Mouse (Mus musculus) intestine, postnatal 0 days (tissue): Measurements from ENCODE around the gene Abl1. TPM values are rescaled to one million over a fixed set of nuclear protein-coding genes. Genes with fewer than 3 reads are reported as not detected.

Source experiments
- ATAC-seq: fragments of 200-750 bp; cut with Nextera tagmentation; 2 replicates; pipeline ENCODE4 v1.8.0; 2017; ENCODE audit warnings: mild to moderate bottlenecking, moderate TSS enrichment, moderate library complexity
- H3K27ac ChIP-seq: fragments of 300-500 bp; sonication (generic); 2 replicates; pipeline ENCODE4 v1.5.1; 2014; ENCODE audit warnings: mild to moderate bottlenecking, low read depth, low read length, moderate library complexity
- H3K27me3 ChIP-seq: fragments of 300-500 bp; sonication (generic); replicated peaks from 2 replicates; pipeline ENCODE4 v1.6.1; 2014; ENCODE audit warnings: low read length, mixed read lengths; ENCODE audit not compliant: control insufficient read depth, insufficient read depth
- H3K36me3 ChIP-seq: fragments of 300-500 bp; sonication (generic); 2 replicates; pipeline ENCODE4 v1.6.1; 2014; ENCODE audit warnings: mild to moderate bottlenecking, moderate library complexity; ENCODE audit not compliant: control insufficient read depth, insufficient read depth
- H3K4me1 ChIP-seq: fragments of 300-500 bp; sonication (generic); replicated peaks from 2 replicates; pipeline ENCODE4 v1.6.1; 2014; ENCODE audit warnings: antibody characterized with exemption, low read length, mixed read lengths; ENCODE audit not compliant: control insufficient read depth, insufficient read depth
- H3K4me2 ChIP-seq: fragments of 300-500 bp; sonication (generic); replicated peaks from 2 replicates; pipeline ENCODE4 v1.6.1; 2014; ENCODE audit warnings: low read depth, mild to moderate bottlenecking, moderate library complexity
- H3K4me3 ChIP-seq: fragments of 300-500 bp; sonication (generic); 2 replicates; pipeline ENCODE4 v1.5.1; 2014; ENCODE audit warnings: low read depth, low read length
- H3K9ac ChIP-seq: fragments of 300-500 bp; sonication (generic); 2 replicates; pipeline ENCODE4 v1.6.1; 2014; ENCODE audit warnings: mild to moderate bottlenecking, low read depth, low read length
- H3K9me3 ChIP-seq: fragments of 300-500 bp; sonication (generic); 2 replicates; pipeline ENCODE4 v1.6.1; 2016; ENCODE audit warnings: mixed run types; ENCODE audit not compliant: control insufficient read depth
- CTCF ChIP-seq: sonication (generic); IDR thresholded peaks from 2 replicates; pipeline ENCODE4 v1.5.1; 2016; ENCODE audit warnings: low read depth, mild to moderate bottlenecking, control low read depth, antibody characterized with exemption, moderate library complexity
- WGBS: fragments of 180-500 bp; shearing (Covaris S2); extraction: QIAGEN DNeasy Blood & Tissue Kit; methylation state at CpG from one replicate; pipeline ENCODE4 v1.1.7; 2014; 5-methylcytosine and 5-hydroxymethylcytosine counted together
- polyA plus RNA-seq: library from polyadenylated mRNA; unstranded; fragments of >200 nt; fragmentation: Nextera tagmentation; extraction: Ambion mirVana; gene quantifications from 2 replicates; pipeline ENCODE4 v1.2.1, GENCODE M21; 2015

The Abl1 gene
- polyA plus RNA-seq, 1 experiment from 2014 or later, result 13.4 TPM

- Histone ChIP-seq H3K9ac (no peak overlapping the region), H3K27ac (no peak overlapping the region), H3K4me1 (peaks cover 12% of the 10 kb centered on the region; the same call in 1 of the 2 replicates), H3K36me3 (no peaks in the 10 kb centered on the region), H3K4me2 (no peak overlapping the region), H3K4me3 (no peak overlapping the region), H3K27me3 (no peaks in the 10 kb centered on the region), H3K9me3 (no peaks in the 10 kb centered on the region)
- WGBS, result 72% methylated on average over 3 of the region's 3 CpGs
- ATAC-seq, result no peak
- no peak for TF ChIP-seq CTCF
Measured at GRCm38 (mm10) chr2:31732497-31732896, 44.3 kb downstream of the Abl1 start.

DNA sequence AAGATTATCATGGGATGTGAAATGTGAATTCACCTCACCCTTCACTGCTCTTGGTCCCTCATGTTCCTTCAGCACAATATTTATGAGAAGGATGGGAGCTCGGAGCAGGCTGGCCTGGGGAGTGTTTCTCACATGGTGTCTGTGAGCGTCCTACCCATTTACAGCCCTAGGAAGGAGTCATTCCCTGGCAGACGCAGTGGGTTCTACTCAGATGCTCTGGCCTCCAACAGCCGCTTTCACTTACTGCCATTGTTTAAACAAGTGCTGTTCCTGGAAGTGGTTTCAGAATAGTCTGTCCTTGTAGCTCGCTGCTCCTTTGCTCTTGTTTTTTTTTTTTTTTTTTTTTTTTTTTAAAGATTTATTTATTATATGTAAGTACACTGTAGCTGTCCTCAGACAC lies 45.4 kb downstream of the Abl1 start:
- H3K27ac ChIP-seq, result peak overlapping the region; percentile 57; the same call in 1 of the 2 replicates
- H3K36me3 ChIP-seq, result no peaks in the 10 kb centered on the region
- peak; percentile 57; the same call in 1 of the 2 replicates for ATAC-seq
- TF ChIP-seq CTCF, result peak; percentile 13; the same call in 1 of the 2 replicates
- H3K27me3 ChIP-seq, result no peaks in the 10 kb centered on the region
- no peak overlapping the region for H3K4me3 ChIP-seq
- 10% methylated on average over 5 of the region's 5 CpGs for WGBS
- H3K9ac ChIP-seq, result no peak overlapping the region
- H3K4me2 ChIP-seq, result no peak overlapping the region
- no peaks in the 10 kb centered on the region for H3K9me3 ChIP-seq
- peaks cover 12% of the 10 kb centered on the region; the same call in 1 of the 2 replicates for H3K4me1 ChIP-seq

DNA sequence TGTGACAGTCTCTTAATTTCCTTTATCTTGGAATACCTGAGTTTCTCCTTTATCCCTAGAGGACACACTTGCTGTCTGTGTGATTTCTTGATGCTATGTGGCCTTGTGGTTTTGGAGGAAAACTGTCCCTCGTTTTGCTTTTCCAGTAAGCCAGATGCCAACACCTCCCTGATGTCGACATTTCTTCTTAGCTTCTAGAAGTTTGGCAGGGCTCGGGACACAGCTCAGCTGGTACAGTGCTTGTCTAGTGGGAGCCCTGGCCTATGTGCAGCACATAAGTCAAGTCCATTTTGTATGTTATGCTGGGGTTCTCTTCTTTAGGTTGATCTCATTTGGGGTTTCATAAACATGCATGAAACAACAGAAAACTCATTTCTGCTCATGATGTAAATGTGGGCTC lies 50.9 kb downstream of the Abl1 start:
- Histone ChIP-seq H3K27ac (no peak overlapping the region), H3K4me3 (no peak overlapping the region), H3K27me3 (no peaks in the 10 kb centered on the region), H3K4me1 (no peaks in the 10 kb centered on the region), H3K9ac (no peak overlapping the region), H3K9me3 (no peaks in the 10 kb centered on the region), H3K4me2 (no peak overlapping the region), H3K36me3 (no peaks in the 10 kb centered on the region)
- no peak for ATAC-seq
- 66% methylated on average over 3 of the region's 3 CpGs for WGBS
- no peak for TF ChIP-seq CTCF

- WGBS, result 79% methylated on average over 1 of the region's 1 CpGs
- H3K4me2 ChIP-seq, result no peak overlapping the region
- no peak overlapping the region for H3K4me3 ChIP-seq
- no peak for ATAC-seq
- peak; percentile 21 for TF ChIP-seq CTCF
- no peak overlapping the region for H3K9ac ChIP-seq
- no peaks in the 10 kb centered on the region for H3K9me3 ChIP-seq
- no peaks in the 10 kb centered on the region for H3K27me3 ChIP-seq
- no peaks in the 10 kb centered on the region for H3K4me1 ChIP-seq
- H3K36me3 ChIP-seq, result no peaks in the 10 kb centered on the region
- H3K27ac ChIP-seq, result no peak overlapping the region; the same call in 1 of the 2 replicates
Measured at GRCm38 (mm10) chr2:31741728-31742127, 53.6 kb downstream of the Abl1 start.

DNA sequence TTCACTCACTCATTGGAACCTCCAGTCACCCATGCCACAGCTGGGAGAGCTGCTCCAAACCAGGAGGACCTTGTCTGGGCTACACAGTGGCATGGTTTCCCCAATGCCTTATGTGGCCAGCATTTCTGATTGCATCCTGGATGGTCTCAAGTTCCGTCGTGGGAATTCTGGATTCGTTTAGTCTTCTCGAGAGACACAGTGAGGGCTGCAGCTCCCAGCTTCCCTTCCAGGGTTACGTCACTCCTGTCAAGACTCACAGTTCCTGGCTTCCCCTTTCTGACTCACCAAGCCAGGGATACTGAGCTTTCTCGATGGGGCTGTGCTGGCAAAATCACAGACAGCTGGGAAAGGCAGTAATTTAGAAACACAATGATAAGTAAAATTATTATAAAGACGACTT lies 54.0 kb downstream of the Abl1 start:
- TF ChIP-seq CTCF, result no peak; the same call in 1 of the 2 replicates
- WGBS, result 38% methylated on average over 7 of the region's 7 CpGs
- ATAC-seq, result no peak
- Histone ChIP-seq H3K9ac (no peak overlapping the region), H3K27me3 (no peaks in the 10 kb centered on the region), H3K27ac (no peak overlapping the region; the same call in 1 of the 2 replicates), H3K36me3 (no peaks in the 10 kb centered on the region), H3K4me1 (no peaks in the 10 kb centered on the region), H3K9me3 (no peaks in the 10 kb centered on the region), H3K4me2 (no peak overlapping the region), H3K4me3 (no peak overlapping the region)

DNA sequence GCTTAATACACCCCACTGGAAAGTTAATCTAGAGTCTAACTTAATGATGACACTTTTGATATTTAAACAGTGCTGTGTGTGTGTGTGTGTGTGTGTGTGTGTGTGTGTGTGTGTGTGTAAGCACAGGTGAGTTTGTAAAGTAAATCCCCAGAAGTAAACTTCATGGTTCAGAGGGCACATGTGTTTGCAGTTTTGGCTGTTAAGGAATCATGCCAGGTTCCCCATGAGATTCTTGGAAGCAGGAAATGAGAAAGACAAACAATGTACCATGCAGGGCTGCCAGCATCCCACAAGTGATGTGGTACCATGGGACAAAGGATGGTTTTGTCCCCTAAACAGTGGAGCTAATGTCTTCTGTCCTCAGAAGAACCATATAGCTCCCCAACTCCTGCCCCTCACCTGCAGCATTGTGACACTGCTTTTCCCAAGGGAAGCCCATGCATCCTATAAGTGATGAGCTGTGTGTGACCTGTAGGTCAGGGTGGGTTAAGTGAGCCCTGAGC lies 57.6 kb downstream of the Abl1 start:
- H3K4me1 ChIP-seq, result no peaks in the 10 kb centered on the region
- H3K27ac ChIP-seq, result no peak overlapping the region
- H3K36me3 ChIP-seq, result no peaks in the 10 kb centered on the region
- no peak for TF ChIP-seq CTCF
- no peak overlapping the region for H3K4me3 ChIP-seq
- no peak overlapping the region for H3K4me2 ChIP-seq
- no peaks in the 10 kb centered on the region for H3K27me3 ChIP-seq
- no peak for ATAC-seq
- no peaks in the 10 kb centered on the region for H3K9me3 ChIP-seq
- no peak overlapping the region for H3K9ac ChIP-seq

DNA sequence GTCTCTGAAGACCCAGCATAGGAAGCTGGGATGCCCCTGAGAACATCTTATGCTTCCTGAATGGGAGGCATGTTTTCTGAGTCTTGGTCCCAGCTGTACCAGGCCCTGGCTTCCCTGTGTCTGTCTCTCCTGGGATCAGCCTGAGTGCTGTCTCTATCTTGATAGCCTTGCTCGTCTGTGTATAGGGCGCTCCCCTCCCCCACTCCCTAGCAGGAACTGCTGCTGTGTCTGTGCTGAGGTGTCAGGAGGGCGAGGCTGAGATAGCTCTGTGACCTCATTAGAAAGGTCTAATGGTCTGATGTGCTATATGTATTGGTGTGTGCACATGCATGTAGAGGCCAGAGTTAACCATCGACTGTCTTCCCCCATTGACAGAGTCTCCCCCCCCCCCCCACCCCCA lies 58.7 kb downstream of the Abl1 start:
- H3K4me3 ChIP-seq, result no peak overlapping the region
- ATAC-seq, result peak; percentile 68
- no peak overlapping the region for H3K27ac ChIP-seq
- 31% methylated on average over 4 of the region's 4 CpGs for WGBS
- no peaks in the 10 kb centered on the region for H3K27me3 ChIP-seq
- no peaks in the 10 kb centered on the region for H3K4me1 ChIP-seq
- H3K9ac ChIP-seq, result no peak overlapping the region
- no peaks in the 10 kb centered on the region for H3K9me3 ChIP-seq
- H3K4me2 ChIP-seq, result no peak overlapping the region
- no peaks in the 10 kb centered on the region for H3K36me3 ChIP-seq
- no peak for TF ChIP-seq CTCF
